Mouse (Mus musculus) macrophage (primary cell): Measurements from ENCODE around the gene 4930442H23Rik. TPM values are rescaled to one million over a fixed set of nuclear protein-coding genes. Genes with fewer than 3 reads are reported as not detected.

Source experiments
- H3K27ac ChIP-seq: fragments of 350-480 bp; formaldehyde crosslinking; 2 replicates; pipeline ENCODE4 v1.9.0; 2021
- H3K36me3 ChIP-seq: fragments of 350-480 bp; formaldehyde crosslinking; 2 replicates; pipeline ENCODE4 v1.9.0; 2021; ENCODE audit errors: inconsistent target
- H3K4me3 ChIP-seq: fragments of 350-480 bp; formaldehyde crosslinking; 2 replicates; pipeline ENCODE4 v1.9.0; 2021; ENCODE audit errors: inconsistent target
- H3K79me2 ChIP-seq: fragments of 350-480 bp; formaldehyde crosslinking; 2 replicates; pipeline ENCODE4 v1.9.0; 2021; ENCODE audit errors: inconsistent target
- WGBS: methylation state at CpG from one replicate; pipeline ENCODE4 v1.1.7; 2026; ENCODE audit warnings: inconsistent platforms; ENCODE audit not compliant: missing documents; 5-methylcytosine and 5-hydroxymethylcytosine counted together
- polyA plus RNA-seq: library from polyadenylated mRNA; stranded (reverse); fragments of 250-400 nt; gene quantifications from 3 replicates; pipeline ENCODE4 v1.2.4, GENCODE M21; 2018; ENCODE audit warnings: inconsistent platforms

4930442H23Rik gene
- polyA plus RNA-seq, 1 experiment from 2014 or later = not detected

DNA sequence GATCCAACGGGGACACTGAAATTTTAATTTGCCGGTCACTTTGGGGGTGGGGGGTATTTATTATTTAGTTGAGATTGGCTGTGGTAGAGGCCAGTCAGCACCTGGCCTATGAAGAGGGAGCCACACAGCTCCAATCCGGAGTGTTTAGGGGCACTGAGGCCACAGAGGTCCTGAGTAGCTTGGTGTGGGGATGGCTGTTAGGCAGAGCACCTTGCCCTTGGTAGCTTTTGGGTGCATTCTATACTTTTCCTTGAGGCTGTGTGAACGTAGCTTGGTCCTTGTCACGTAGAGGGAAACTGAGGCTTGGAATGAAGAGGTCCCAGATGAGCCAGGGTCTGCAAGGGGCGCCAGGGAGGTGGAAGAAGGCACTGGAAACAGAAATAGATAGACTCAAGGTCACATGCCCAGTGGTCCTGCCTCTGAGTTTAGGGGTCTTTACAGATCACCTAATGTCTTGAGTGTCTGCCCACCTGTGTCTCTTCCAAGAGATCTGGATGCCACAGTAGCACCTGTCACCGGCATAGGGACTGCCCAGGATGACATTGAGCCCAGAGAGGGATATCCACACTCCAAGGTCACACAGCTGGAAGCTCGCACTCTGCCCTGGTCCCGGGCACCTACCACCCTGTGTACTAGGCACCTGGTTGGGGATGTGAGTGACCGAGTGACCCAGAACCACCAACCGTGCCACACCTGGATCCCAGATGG, 44.7 kb downstream of the 4930442H23Rik start:
- 47% methylated on average over 11 of the region's 11 CpGs for WGBS
- no peaks in the 10 kb centered on the region; the same call in 1 of the 2 replicates for H3K36me3 ChIP-seq
- H3K4me3 ChIP-seq = peak overlapping the region; percentile 76
- peak overlapping the region; percentile 74 for H3K27ac ChIP-seq
- peaks cover 61% of the 10 kb centered on the region for H3K79me2 ChIP-seq

DNA sequence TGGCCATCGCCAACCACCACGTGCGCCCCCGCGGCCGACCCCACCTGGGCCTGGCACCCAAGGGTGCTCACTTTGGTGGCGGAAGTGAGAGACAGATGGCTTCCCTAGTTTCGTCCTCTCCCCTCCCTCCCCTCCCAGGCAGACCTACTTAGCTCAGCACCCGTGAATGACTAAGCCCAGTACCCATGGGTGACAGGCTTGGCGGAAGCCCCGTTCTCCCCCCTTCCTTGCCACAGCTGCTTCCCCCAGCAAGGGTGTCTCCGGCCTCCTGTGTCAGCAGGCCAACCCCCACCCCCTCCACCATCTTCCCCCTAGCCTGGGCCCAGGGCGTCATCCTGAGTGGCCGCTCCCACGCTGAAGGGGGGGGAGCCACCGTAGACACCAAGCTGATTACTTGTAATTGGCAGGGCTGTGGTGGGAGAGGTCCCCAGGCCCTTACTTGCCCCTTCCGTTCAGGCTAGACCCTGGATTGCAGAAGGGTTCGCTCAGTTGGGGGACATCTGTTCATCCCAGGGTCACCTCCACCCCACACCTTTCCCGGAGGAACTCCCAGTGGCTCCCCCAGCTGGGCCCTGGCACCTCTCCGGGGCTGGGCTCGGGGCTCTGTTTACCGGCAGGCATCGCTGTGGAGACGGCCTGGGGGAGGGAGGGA, 45.4 kb downstream of the 4930442H23Rik start:
- WGBS = 0% methylated on average over 22 of the region's 24 CpGs
- Histone ChIP-seq H3K79me2 (peaks cover 54% of the 10 kb centered on the region), H3K27ac (peak overlapping the region; percentile 74)

GRCm38 (mm10) chr10:81137252-81138130, 46.2 kb downstream of the 4930442H23Rik start:
- no peaks in the 10 kb centered on the region; the same call in 1 of the 2 replicates for H3K36me3 ChIP-seq
- peak overlapping the region; percentile 76 for H3K4me3 ChIP-seq
- H3K79me2 ChIP-seq = peaks cover 46% of the 10 kb centered on the region
- H3K27ac ChIP-seq = peak overlapping the region; percentile 74
- under 1% methylated on average over 48 of the region's 89 CpGs for WGBS

More for the DNA sequence above, 45.4 kb downstream of the 4930442H23Rik start:
- Histone ChIP-seq H3K4me3 (peak overlapping the region; percentile 76), H3K36me3 (no peaks in the 10 kb centered on the region; the same call in 1 of the 2 replicates)

GRCm38 (mm10) chr10:81136706-81137231, 46.9 kb downstream of the 4930442H23Rik start:
- H3K27ac ChIP-seq = peak overlapping the region; percentile 74
- no peaks in the 10 kb centered on the region for H3K36me3 ChIP-seq
- peaks cover 39% of the 10 kb centered on the region for H3K79me2 ChIP-seq
- H3K4me3 ChIP-seq = peak overlapping the region; percentile 43
- WGBS = 0% methylated on average over 28 of the region's 50 CpGs

GRCm38 (mm10) chr10:81135831-81136705, 47.6 kb downstream of the 4930442H23Rik start:
- Histone ChIP-seq H3K4me3 (peak overlapping the region; percentile 67), H3K27ac (peak overlapping the region; percentile 92), H3K36me3 (no peaks in the 10 kb centered on the region), H3K79me2 (peaks cover 32% of the 10 kb centered on the region)
- 2% methylated on average over 53 of the region's 86 CpGs for WGBS

DNA sequence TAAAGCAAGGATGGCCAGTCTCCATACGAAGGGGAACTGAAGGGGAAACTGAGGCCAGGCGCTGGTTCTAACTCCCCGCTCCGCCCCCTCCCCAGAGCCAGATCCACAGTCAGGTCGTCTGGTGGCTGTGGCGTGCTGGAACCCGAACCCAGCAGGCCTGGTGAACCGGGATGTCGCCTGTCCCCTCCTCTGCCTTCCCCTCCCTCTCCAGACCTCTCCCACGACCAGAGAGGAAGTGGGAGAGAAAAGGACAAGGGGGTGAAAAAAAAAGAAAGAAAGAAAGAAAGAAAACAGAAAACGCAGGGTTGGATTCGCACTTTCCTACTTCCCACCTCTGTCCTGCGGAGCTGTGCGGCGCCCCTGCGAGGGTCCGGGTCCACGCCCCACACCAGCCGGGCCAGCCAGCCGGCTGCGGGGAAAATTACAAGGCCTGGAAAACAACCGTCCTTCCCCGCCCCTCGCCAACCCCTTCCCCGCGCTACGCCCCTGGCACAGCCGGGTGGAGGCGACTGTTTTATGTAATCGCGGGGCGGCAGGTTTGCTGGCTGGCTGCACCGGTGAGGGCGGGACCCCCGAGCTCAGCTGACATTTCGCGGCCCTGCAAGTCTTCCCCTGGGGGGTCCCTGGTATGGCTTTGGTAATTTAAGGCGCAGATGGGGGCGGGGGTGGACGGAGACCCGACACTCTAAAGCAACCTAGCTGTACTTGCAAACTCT, 48.5 kb downstream of the 4930442H23Rik start, which contains the start of gene Zbtb7a:
Gene Zbtb7a (plus strand): TSS at position 255 of the 716 bp plus-strand sequence.
- H3K79me2 ChIP-seq = peaks cover 23% of the 10 kb centered on the region
- WGBS = under 1% methylated on average over 41 of the region's 41 CpGs
- peak within 1 kb of the TSS; percentile 92 for H3K27ac ChIP-seq
- no peaks in the 10 kb centered on the region for H3K36me3 ChIP-seq
- H3K4me3 ChIP-seq = peak within 1 kb of the TSS; percentile 67

GRCm38 (mm10) chr10:81134181-81134587, 49.5 kb downstream of the 4930442H23Rik start:
- no peaks in the 10 kb centered on the region for H3K36me3 ChIP-seq
- WGBS = 2% methylated on average over 16 of the region's 16 CpGs
- peak overlapping the region; percentile 67 for H3K4me3 ChIP-seq
- peaks cover 13% of the 10 kb centered on the region for H3K79me2 ChIP-seq
- peak overlapping the region; percentile 92 for H3K27ac ChIP-seq

Other genes starting within 250 kb of the 4930442H23Rik start
- gene Gng7, start 168.9 kb downstream of the 4930442H23Rik start, polyA plus RNA-seq = 0.88 to 1.1 TPM (median 0.93 TPM) in 3 replicates
- gene Diras1, start 158.2 kb downstream of the 4930442H23Rik start, polyA plus RNA-seq = not detected in 3 replicates
- gene Slc39a3, start 146.4 kb downstream of the 4930442H23Rik start, polyA plus RNA-seq = 6.1 to 14.7 TPM (median 14.6 TPM) in 3 replicates
- gene Sgta, start 123.7 kb downstream of the 4930442H23Rik start, polyA plus RNA-seq = 65.8 to 82.0 TPM (median 68.8 TPM) in 3 replicates
- 7.4 to 19.1 TPM (median 9.9 TPM) in 3 replicates for gene Thop1, start 113.8 kb downstream of the 4930442H23Rik start, polyA plus RNA-seq
- 0.75 to 1.1 TPM (median 0.85 TPM) in 3 replicates for gene Creb3l3, start 85.0 kb downstream of the 4930442H23Rik start, polyA plus RNA-seq
- gene Map2k2, start 77.9 kb downstream of the 4930442H23Rik start, polyA plus RNA-seq = 31.4 to 102 TPM (median 93.5 TPM) in 3 replicates
- 48.1 to 55.4 TPM (median 52.8 TPM) in 3 replicates for gene Zbtb7a, start 48.6 kb downstream of the 4930442H23Rik start, polyA plus RNA-seq
- 19.6 to 22.5 TPM (median 21.5 TPM) in 3 replicates for gene Pias4, start 15.9 kb downstream of the 4930442H23Rik start, polyA plus RNA-seq
- 749 to 1,081 TPM (median 1,012 TPM) in 3 replicates for gene Eef2, start 7.2 kb downstream of the 4930442H23Rik start, polyA plus RNA-seq
- 41.2 to 57.0 TPM (median 43.5 TPM) in 3 replicates for gene Dapk3, start 844 bp downstream of the 4930442H23Rik start, polyA plus RNA-seq
- not detected in 3 replicates for gene Nmrk2, start 18.2 kb upstream of the 4930442H23Rik start, polyA plus RNA-seq
- gene Atcay, start 47.0 kb upstream of the 4930442H23Rik start, polyA plus RNA-seq = not detected in 3 replicates
- 0.26 to 0.61 TPM (median 0.53 TPM) in 3 replicates for gene Zfr2, start 49.3 kb upstream of the 4930442H23Rik start, polyA plus RNA-seq
- gene Matk, start 69.1 kb upstream of the 4930442H23Rik start, polyA plus RNA-seq = 5.3 to 5.7 TPM (median 5.5 TPM) in 3 replicates
- gene Mrpl54, start 83.1 kb upstream of the 4930442H23Rik start, polyA plus RNA-seq = 39.4 to 78.9 TPM (median 55.8 TPM) in 3 replicates
- gene Apba3, start 83.1 kb upstream of the 4930442H23Rik start, polyA plus RNA-seq = 9.8 to 31.4 TPM (median 19.8 TPM) in 3 replicates
- 1.7 to 4.2 TPM (median 3.3 TPM) in 3 replicates for gene Tjp3, start 107.7 kb upstream of the 4930442H23Rik start, polyA plus RNA-seq
- 63.2 to 85.8 TPM (median 77.1 TPM) in 3 replicates for gene Pip5k1c, start 109.1 kb upstream of the 4930442H23Rik start, polyA plus RNA-seq
- 14.4 to 21.3 TPM (median 15.1 TPM) in 3 replicates for gene Cactin, start 137.3 kb upstream of the 4930442H23Rik start, polyA plus RNA-seq
- gene Tbxa2r, start 144.9 kb upstream of the 4930442H23Rik start, polyA plus RNA-seq = not detected in 3 replicates
- 0.07 TPM in 1 of 3 replicates, not detected in the others for gene Gipc3, start 159.4 kb upstream of the 4930442H23Rik start, polyA plus RNA-seq
- 33.1 to 54.6 TPM (median 42.5 TPM) in 3 replicates for gene Hmg20b, start 166.6 kb upstream of the 4930442H23Rik start, polyA plus RNA-seq
- gene Mfsd12, start 173.6 kb upstream of the 4930442H23Rik start, polyA plus RNA-seq = 129 to 266 TPM (median 167 TPM) in 3 replicates
- 1.5 to 9.8 TPM (median 2.5 TPM) in 3 replicates for gene 4930404N11Rik, start 182.0 kb upstream of the 4930442H23Rik start, polyA plus RNA-seq
- gene Fzr1, start 194.7 kb upstream of the 4930442H23Rik start, polyA plus RNA-seq = 12.9 to 17.0 TPM (median 15.3 TPM) in 3 replicates
- 21.0 to 48.1 TPM (median 32.0 TPM) in 3 replicates for gene Dohh, start 200.6 kb upstream of the 4930442H23Rik start, polyA plus RNA-seq
- 0.07 to 1.0 TPM (median 0.46 TPM) in 3 replicates for gene Gm48551, start 200.6 kb upstream of the 4930442H23Rik start, polyA plus RNA-seq
- gene Gm48552, start 205.2 kb upstream of the 4930442H23Rik start, polyA plus RNA-seq = 0.57 TPM in 1 of 3 replicates, not detected in the others
- 9.6 to 21.8 TPM (median 14.6 TPM) in 3 replicates for gene Smim24, start 209.2 kb upstream of the 4930442H23Rik start, polyA plus RNA-seq